Mouse (Mus musculus): ENCODE measurements at regions not wholly inside any gene's neighbourhood (a gene's known extent, or its start where the extent isn't known, plus 50 kb on each side); places are given as distances from the start of the nearest gene placed in this dataset.

DNA sequence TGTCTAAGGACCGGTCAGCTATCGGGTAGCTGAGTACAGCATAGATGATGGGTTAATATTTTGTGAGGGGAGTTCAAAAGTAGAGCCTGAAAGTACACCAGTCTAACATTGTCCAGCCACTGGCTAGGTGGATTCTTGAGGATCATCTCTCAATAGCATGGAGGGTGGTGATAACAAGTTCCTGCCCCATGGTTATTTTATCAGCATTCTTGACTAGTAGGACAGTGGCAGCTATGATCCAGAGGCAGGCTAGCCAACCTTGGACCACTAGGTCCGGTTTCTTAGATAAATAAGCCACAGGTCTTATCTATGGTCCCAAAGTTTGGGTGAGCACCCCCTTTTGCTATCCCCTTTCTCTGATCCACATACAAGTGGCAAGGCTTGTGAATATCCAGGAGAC is 62.0 kb upstream of the Wdr75 start:
- DNase-seq (ENCODE audit: low spot score in 2 of 2) = no peak

DNA sequence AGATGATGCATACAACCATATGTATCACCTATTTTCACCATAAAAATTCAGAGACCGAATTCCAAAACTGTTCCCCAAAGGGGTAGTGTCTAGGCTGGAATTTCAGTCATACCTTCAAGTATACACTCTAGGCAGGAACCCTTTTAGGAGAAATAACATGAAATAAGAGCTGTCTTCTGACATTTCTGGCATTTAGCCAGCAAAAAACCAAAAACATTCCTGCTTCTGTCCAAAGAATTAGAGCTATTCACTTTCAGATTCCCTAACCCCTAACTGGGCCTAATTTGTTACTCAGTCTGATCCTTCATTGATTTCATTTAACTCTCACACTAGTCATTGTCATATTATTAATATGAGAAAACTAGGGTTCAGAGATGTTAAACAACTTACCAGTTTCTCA is 49.8 kb upstream of the Wdr75 start:
- no peak for DNase-seq (ENCODE audit: low spot score in 2 of 2)

All from layer of hippocampus, postnatal 10 days (tissue).